Mouse (Mus musculus) Patski (cell line): Measurements from ENCODE around the gene Dnajc8. TPM values are rescaled to one million over a fixed set of nuclear protein-coding genes. Genes with fewer than 3 reads are reported as not detected.
A peak's percentile ranks its signal among the peaks of the same experiment; 100 is the strongest.

Experiments used
- ATAC-seq: fragments of 100-300 bp; one replicate; pipeline ENCODE4 v1.8.0; 2021
- CTCF ChIA-PET: fragments of 350-600 bp; sonication (Branson Sonifier 250); formaldehyde crosslinking; loops from one replicate; lab custom pipeline; 2022; ENCODE audit warnings: inconsistent platforms; lab: Charles Lee
- POLR2A ChIA-PET: fragments of 350-600 bp; sonication (Branson Sonifier 250); formaldehyde crosslinking; loops from one replicate; lab custom pipeline; 2022; ENCODE audit warnings: antibody characterized with exemption, inconsistent platforms; lab: Charles Lee
- DNase-seq: peaks from one replicate; pipeline ENCODE4 v3.0.0-alpha.2; 2011; ENCODE audit warnings: low read depth, low spot score
- H3K27me3 ChIP-seq: fragments of 371-371 bp; one replicate; pipeline ENCODE4 v1.5.1; 2021
- CTCF ChIP-seq: fragments of 100-300 bp; IDR thresholded peaks from one replicate; pipeline ENCODE4 v1.5.1; 2021
- in situ Hi-C: fragments of 300-500 bp; cut with MboI; formaldehyde crosslinking; loops from 3 replicates; pipeline ENCODE4 v1.11.1; 2018; ENCODE audit warnings: low pct_unique_long_range_greater_than_20kb, mixed read lengths
- polyA plus RNA-seq: library from polyadenylated mRNA; unstranded; gene quantifications from one replicate; pipeline ENCODE4 v1.2.3, GENCODE M21; 2021

The Dnajc8 gene
- polyA plus RNA-seq, result 149 TPM

GRCm38 (mm10) chr4:132535406-132536121, at the start of gene Dnajc8:
Gene Dnajc8 (plus strand): TSS chr4:132535550.
- in situ Hi-C loops, result no loop called here
- no peaks in the 10 kb centered on the region for H3K27me3 ChIP-seq
- ATAC-seq, result peak; percentile 44
- ChIA-PET CTCF (interaction anchor here (1.0 kb wide), 1 partner anchor 8 kb away, joined by 3 read pairs; no protein-coding TSS in a partner anchor), POLR2A (no interaction called here)
- DNase-seq, result no peak
- no peak for TF ChIP-seq CTCF

GRCm38 (mm10) chr4:132488521-132488920, 46.8 kb upstream of the Dnajc8 start:
- no peak for DNase-seq
- TF ChIP-seq CTCF, result no peak

GRCm38 (mm10) chr4:132488976-132489375, 46.4 kb upstream of the Dnajc8 start:
- in situ Hi-C loops, result no loop called here
- no peak for TF ChIP-seq CTCF
- no peak for ATAC-seq
- POLR2A ChIA-PET, result no interaction called here
- DNase-seq, result no peak
- CTCF ChIA-PET, result no interaction called here
- H3K27me3 ChIP-seq, result no peaks in the 10 kb centered on the region

More at GRCm38 (mm10) chr4:132488521-132488920, 46.8 kb upstream of the Dnajc8 start:
- no peaks in the 10 kb centered on the region for H3K27me3 ChIP-seq
- POLR2A ChIA-PET, result no interaction called here
- no peak for ATAC-seq
- CTCF ChIA-PET, result no interaction called here
- in situ Hi-C loops, result no loop called here

- POLR2A ChIA-PET, result no interaction called here
- in situ Hi-C loops, result no loop called here
- no peaks in the 10 kb centered on the region for H3K27me3 ChIP-seq
- no peak for DNase-seq
- no peak for TF ChIP-seq CTCF
- CTCF ChIA-PET, result no interaction called here
- no peak for ATAC-seq
These were observed 44.9 kb upstream of the Dnajc8 start for GRCm38 (mm10) chr4:132490273-132491010.

- TF ChIP-seq CTCF, result no peak
- in situ Hi-C loops, result no loop called here
- DNase-seq (no peak), ATAC-seq (no peak)
- H3K27me3 ChIP-seq, result no peaks in the 10 kb centered on the region
- ChIA-PET POLR2A (no interaction called here), CTCF (no interaction called here)
These were observed 44.3 kb upstream of the Dnajc8 start for GRCm38 (mm10) chr4:132491057-132491456.

- no peaks in the 10 kb centered on the region for H3K27me3 ChIP-seq
- TF ChIP-seq CTCF, result no peak
- in situ Hi-C loops, result no loop called here
- ATAC-seq, result no peak
- ChIA-PET POLR2A (no interaction called here), CTCF (no interaction called here)
- no peak for DNase-seq
These were observed 43.6 kb upstream of the Dnajc8 start for GRCm38 (mm10) chr4:132491748-132492147.

- ATAC-seq (no peak), DNase-seq (no peak)
- in situ Hi-C loops, result no loop called here
- no peak for TF ChIP-seq CTCF
- no peaks in the 10 kb centered on the region for H3K27me3 ChIP-seq
- ChIA-PET POLR2A (no interaction called here), CTCF (no interaction called here)
These were observed 42.9 kb upstream of the Dnajc8 start for GRCm38 (mm10) chr4:132492178-132493060.

GRCm38 (mm10) chr4:132494271-132494918, 41.0 kb upstream of the Dnajc8 start:
- ChIA-PET CTCF (no interaction called here), POLR2A (interaction anchor here (0.5 kb wide), 1 partner anchor 11 kb away, joined by 3 read pairs; no protein-coding TSS in a partner anchor)
- no peak for DNase-seq

GRCm38 (mm10) chr4:132501639-132502038, 33.7 kb upstream of the Dnajc8 start:
- ATAC-seq (no peak), DNase-seq (no peak)
- no peaks in the 10 kb centered on the region for H3K27me3 ChIP-seq
- in situ Hi-C loops, result no loop called here
- ChIA-PET POLR2A (no interaction called here), CTCF (no interaction called here)
- TF ChIP-seq CTCF, result no peak

More at GRCm38 (mm10) chr4:132494271-132494918, 41.0 kb upstream of the Dnajc8 start:
- ATAC-seq, result no peak
- in situ Hi-C loops, result no loop called here
- H3K27me3 ChIP-seq, result no peaks in the 10 kb centered on the region
- TF ChIP-seq CTCF, result no peak

GRCm38 (mm10) chr4:132503344-132503743, 32.0 kb upstream of the Dnajc8 start:
- H3K27me3 ChIP-seq, result no peaks in the 10 kb centered on the region
- ChIA-PET POLR2A (no interaction called here), CTCF (interaction anchor here (1.0 to 1.9 kb wide), 2 partner anchors 10 to 39 kb away, joined by 3 to 6 read pairs; partner anchors contain the start of gene Med18)
- no peak for TF ChIP-seq CTCF
- no peak for DNase-seq
- no peak for ATAC-seq
- in situ Hi-C loops, result no loop called here
